Mouse (Mus musculus) kidney, adult 2 months (tissue): Measurements from ENCODE around the gene Eprs.

Source experiments
- CTCF ChIP-seq: fragments of 200-500 bp; conservative IDR thresholded peaks from 2 replicates; pipeline ENCODE4 v1.5.1; 2011; ENCODE audit warnings: low read depth, mild to moderate bottlenecking, control low read depth, low read length, moderate library complexity, mixed read lengths; ENCODE audit not compliant: insufficient read depth, insufficient read length
- POLR2A ChIP-seq: fragments of 200-500 bp; IDR thresholded peaks from one replicate; pipeline ENCODE4 v1.6.1; 2011; ENCODE audit warnings: low read depth, low read length, control low read depth

- TF ChIP-seq CTCF (no peak), POLR2A (no peak)
These were observed 97.3 kb downstream of the Eprs start for GRCm38 (mm10) chr1:185460096-185460495.
